Mouse (Mus musculus) embryonic fibroblast, embryonic 13.5 days (primary cell): ENCODE data around the gene Atp4b.

Experiments
- CTCF ChIP-seq: IDR thresholded peaks from 2 replicates; pipeline ENCODE4 v1.5.1; 2011; ENCODE audit warnings: mild to moderate bottlenecking, control low read depth, low read length, moderate library complexity, borderline replicate concordance; ENCODE audit not compliant: insufficient read depth
- POLR2A ChIP-seq: IDR thresholded peaks from 2 replicates; pipeline ENCODE4 v1.6.1; 2011; ENCODE audit warnings: low read depth, mild to moderate bottlenecking, control low read depth, low read length, moderate library complexity

DNA sequence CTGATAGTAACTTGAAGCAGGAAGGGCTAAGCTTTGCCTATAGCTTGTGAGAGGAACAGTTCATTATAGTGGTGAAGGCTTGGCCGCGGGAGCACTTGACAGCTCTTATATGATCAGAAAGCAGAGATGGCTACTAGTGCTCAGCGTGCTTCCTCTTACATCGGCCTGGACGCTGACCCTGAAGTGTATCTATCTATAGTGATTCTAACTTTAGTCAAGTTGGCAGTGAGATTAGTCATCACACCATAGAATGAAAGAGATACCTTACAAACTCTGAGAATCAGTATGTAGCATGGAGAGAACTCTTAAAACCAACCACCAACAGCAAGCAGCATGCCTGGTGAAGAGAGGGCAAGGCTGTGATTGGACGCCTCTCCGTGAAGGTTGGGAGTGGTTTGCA lies 15.0 kb downstream of the Atp4b start:
- TF ChIP-seq CTCF (no peak), POLR2A (no peak)
